Mouse (Mus musculus) forebrain, postnatal 0 days (tissue): Measurements from ENCODE around the gene Cldn15. TPM values are rescaled to one million over a fixed set of nuclear protein-coding genes. Genes with fewer than 3 reads are reported as not detected.

Experiments used
- ATAC-seq: fragments of 200-750 bp; cut with Nextera tagmentation; 2 replicates; pipeline ENCODE4 v1.8.0; 2017; ENCODE audit warnings: mild to moderate bottlenecking, moderate library complexity
- DNase-seq: peaks from one replicate; pipeline ENCODE4 v3.0.0-alpha.2; 2015
- H3K27ac ChIP-seq: fragments of 300-500 bp; sonication (generic); 2 replicates; pipeline ENCODE4 v1.5.1; 2014; ENCODE audit warnings: low read depth, mild to moderate bottlenecking, antibody characterized with exemption, low read length, moderate library complexity, mixed read lengths
- H3K27me3 ChIP-seq: fragments of 300-500 bp; sonication (generic); 2 replicates; pipeline ENCODE4 v1.6.1; 2014; ENCODE audit warnings: mild to moderate bottlenecking, low read length, mixed read lengths; ENCODE audit not compliant: insufficient read depth
- H3K36me3 ChIP-seq: fragments of 300-500 bp; sonication (generic); 2 replicates; pipeline ENCODE4 v1.6.1; 2014; ENCODE audit warnings: mild to moderate bottlenecking, moderate library complexity; ENCODE audit not compliant: insufficient read depth
- H3K4me1 ChIP-seq: fragments of 300-500 bp; sonication (generic); 2 replicates; pipeline ENCODE4 v1.6.1; 2014; ENCODE audit warnings: antibody characterized with exemption; ENCODE audit not compliant: insufficient read depth
- H3K4me2 ChIP-seq: fragments of 300-500 bp; sonication (generic); 2 replicates; pipeline ENCODE4 v1.6.1; 2014; ENCODE audit warnings: low read depth, mild to moderate bottlenecking, moderate library complexity
- H3K4me3 ChIP-seq: fragments of 300-500 bp; sonication (generic); 2 replicates; pipeline ENCODE4 v1.5.1; 2014; ENCODE audit warnings: low read depth, low read length, mixed read lengths
- H3K9ac ChIP-seq: fragments of 300-500 bp; sonication (generic); 2 replicates; pipeline ENCODE4 v1.6.1; 2014; ENCODE audit warnings: mild to moderate bottlenecking
- H3K9me3 ChIP-seq: fragments of 300-500 bp; sonication (generic); 2 replicates; pipeline ENCODE4 v1.6.1; 2016; ENCODE audit warnings: low read length
- CTCF ChIP-seq: sonication (generic); IDR thresholded peaks from 2 replicates; pipeline ENCODE4 v1.5.1; 2016; ENCODE audit warnings: antibody characterized with exemption, control low read depth, low read depth
- WGBS: fragments of 180-500 bp; shearing (Covaris S2); extraction: QIAGEN DNeasy Blood & Tissue Kit; methylation state at CpG from one replicate; pipeline ENCODE4 v1.1.7; 2014; 5-methylcytosine and 5-hydroxymethylcytosine counted together
- polyA plus RNA-seq: library from polyadenylated mRNA; unstranded; fragments of >200 nt; fragmentation: Nextera tagmentation; extraction: Ambion mirVana; gene quantifications from 2 replicates; pipeline ENCODE4 v1.2.1, GENCODE M21; 2015
- total RNA-seq: library from RNA; depleted of rRNA; stranded (reverse); fragments of >200 nt; gene quantifications from 2 replicates; pipeline ENCODE4 v1.2.3, GENCODE M21; 2014; rRNA removed

Gene Cldn15
- total RNA-seq (0.33 and 0.38 TPM in 2 replicates), polyA plus RNA-seq (0.13 and 0.15 TPM in 2 replicates)

DNA sequence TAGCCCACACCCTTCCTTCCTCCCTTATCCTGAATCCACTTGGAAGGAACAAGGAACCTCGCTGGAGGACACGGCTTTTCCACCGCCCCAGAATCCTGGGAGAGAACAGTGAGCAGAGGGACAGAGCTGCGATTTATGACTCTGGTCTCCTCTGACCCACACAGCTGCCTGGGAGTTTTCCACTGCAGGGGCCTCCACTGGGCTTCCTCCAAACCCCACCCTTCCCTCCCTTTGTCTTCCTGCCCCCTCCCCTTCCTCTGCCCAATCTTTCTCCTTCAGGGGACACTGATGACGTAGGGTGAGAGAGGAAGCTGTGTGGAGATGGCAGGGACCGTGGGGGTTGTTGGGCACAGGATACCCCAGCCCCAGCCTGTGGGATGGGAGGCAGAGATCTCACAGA lies at the start of gene Cldn15:
Gene Cldn15 (plus strand): TSS at position 286 of the 400 bp plus-strand sequence.
- 83% methylated on average over 6 of the region's 6 CpGs for WGBS
- TF ChIP-seq CTCF = no peak
- Histone ChIP-seq H3K4me1 (peaks cover 6% of the 10 kb centered on the region; the same call in 1 of the 2 replicates), H3K4me2 (no peak within 1 kb of the TSS), H3K4me3 (no peak within 1 kb of the TSS), H3K36me3 (peaks cover 48% of the 10 kb centered on the region), H3K27ac (no peak within 1 kb of the TSS), H3K9me3 (no peaks in the 10 kb centered on the region), H3K27me3 (no peaks in the 10 kb centered on the region), H3K9ac (no peak within 1 kb of the TSS)
- ATAC-seq (no peak), DNase-seq (no peak)

DNA sequence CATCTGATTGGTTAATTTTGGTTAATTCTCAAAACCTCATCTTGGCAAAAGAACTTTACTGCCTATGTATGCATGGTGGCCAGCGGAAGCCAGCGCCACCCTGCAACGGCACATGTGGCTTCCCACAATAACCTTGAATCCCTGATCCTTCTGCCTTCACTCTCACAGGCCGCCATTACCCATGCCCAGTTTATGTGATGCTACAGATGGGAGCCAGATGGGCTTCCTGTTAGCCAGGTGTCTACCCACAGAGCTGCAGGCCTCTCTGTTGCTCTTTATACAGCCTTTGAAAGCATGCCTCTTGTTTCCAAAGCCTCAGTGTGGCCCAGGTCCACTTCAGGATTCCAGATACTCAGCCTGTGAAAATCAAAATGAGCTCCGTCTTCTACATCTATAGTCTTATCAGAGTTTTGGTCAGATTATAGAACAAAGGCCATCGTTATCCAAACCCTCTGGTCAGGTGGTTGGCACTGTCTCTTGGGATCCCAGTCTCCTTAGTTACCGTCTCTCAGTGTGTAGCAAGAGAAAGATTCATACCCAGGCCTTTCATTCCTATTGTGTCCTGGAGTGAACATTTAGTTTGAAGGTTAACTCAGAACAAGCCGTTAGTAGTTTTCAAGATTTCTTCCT lies 48.7 kb upstream of the Cldn15 start:
- Histone ChIP-seq H3K4me3 (no peak overlapping the region), H3K27me3 (no peaks in the 10 kb centered on the region), H3K9me3 (no peaks in the 10 kb centered on the region), H3K4me2 (no peak overlapping the region), H3K27ac (no peak overlapping the region), H3K36me3 (peaks cover 17% of the 10 kb centered on the region), H3K9ac (no peak overlapping the region), H3K4me1 (peaks cover 4% of the 10 kb centered on the region; the same call in 1 of the 2 replicates)
- no peak for TF ChIP-seq CTCF
- no peak for DNase-seq
- ATAC-seq = no peak
- 93% methylated on average over 8 of the region's 8 CpGs for WGBS

DNA sequence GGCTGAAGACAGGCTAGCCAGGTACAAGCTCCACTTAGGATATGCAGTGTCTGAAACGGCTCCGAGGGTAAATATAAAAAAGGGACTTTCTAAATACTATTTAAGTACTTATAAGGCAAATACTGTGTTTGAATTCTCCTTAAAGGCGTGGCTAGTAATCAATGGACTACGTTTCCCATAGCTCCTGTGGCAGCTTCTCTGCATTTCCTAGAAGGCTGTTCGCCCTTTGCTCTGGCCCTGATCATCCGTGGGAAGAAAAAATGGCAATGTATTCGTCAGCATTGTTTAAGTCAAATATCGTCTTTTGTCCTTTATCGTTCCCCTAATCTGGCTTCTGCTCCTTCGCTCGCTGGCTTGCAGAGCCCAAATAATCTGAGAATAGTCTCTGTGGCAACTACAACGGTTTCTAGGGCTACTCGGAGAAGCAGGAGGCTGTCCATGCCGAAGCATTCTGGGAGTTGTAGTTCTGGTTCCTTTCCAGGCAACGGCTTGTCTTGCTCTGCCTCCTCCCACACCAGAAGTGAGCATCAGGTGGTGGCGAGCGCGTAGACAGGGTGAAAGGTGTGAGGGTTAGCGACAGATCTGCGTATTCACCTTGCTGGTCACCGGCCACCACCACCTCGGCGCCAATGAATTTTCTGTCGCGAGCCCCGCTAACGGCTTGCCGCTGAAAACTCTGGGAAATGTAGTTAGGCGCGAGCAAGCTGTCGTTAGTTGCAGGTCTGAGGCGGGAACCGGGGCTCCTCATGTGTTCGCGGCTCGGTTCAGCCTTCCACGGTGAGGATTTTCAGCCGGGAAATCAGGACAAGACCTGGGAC lies 47.6 kb upstream of the Cldn15 start:
- H3K36me3 ChIP-seq = 0 out of 2 replicates have a peak, but pooled peaks cover 6% of the 10 kb centered on the region
- TF ChIP-seq CTCF = no peak
- peak overlapping the region; percentile 66 for H3K9ac ChIP-seq
- peaks cover 4% of the 10 kb centered on the region; the same call in 1 of the 2 replicates for H3K4me1 ChIP-seq
- peak overlapping the region; percentile 70 for H3K4me2 ChIP-seq
- H3K27ac ChIP-seq = peak overlapping the region; percentile 73
- ATAC-seq (peak; percentile 92), DNase-seq (peak; percentile 93)
- H3K27me3 ChIP-seq = no peaks in the 10 kb centered on the region
- peak overlapping the region; percentile 65 for H3K4me3 ChIP-seq
- no peaks in the 10 kb centered on the region for H3K9me3 ChIP-seq
- 4% methylated on average over 38 of the region's 38 CpGs for WGBS

DNA sequence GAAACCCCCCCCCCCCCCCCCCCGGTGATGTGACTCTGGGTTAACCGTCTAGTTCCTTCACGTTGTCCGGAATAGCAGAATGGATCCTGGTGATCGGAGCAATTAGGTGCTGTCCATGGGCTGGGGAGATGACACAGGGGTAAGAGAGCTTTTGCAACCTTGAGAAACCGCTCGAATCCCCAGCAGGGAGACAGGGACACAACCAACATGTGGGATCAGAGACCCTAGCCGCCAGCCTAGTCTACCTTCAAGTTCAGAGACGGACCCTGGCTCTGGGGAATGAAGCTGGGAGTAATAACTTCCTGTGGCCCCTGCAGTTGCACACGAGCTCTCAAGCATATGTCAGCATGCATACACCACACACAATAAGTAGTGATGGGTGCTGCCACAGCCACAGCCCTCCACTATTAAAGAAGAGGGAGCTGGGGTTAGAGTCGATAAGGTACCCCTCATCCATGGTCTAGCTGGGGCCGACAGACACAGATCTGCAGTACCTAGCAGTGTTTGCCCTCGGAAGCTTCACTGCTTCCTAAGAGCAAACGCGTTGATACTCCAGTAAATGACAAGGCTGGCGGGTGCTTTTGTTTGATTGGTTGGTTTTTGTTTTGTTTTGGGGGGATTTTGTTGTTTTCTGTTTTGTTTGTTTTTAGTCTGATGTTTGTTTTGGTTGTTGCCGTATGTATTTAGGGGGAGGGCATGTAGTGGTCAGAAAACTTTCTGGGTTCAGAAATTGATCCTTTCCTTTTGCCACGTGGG lies 46.7 kb upstream of the Cldn15 start:
- TF ChIP-seq CTCF = no peak
- H3K4me2 ChIP-seq = peak overlapping the region; percentile 70
- H3K9me3 ChIP-seq = no peaks in the 10 kb centered on the region
- WGBS = 18% methylated on average over 18 of the region's 18 CpGs
- peaks cover 4% of the 10 kb centered on the region; the same call in 1 of the 2 replicates for H3K4me1 ChIP-seq
- peak overlapping the region; percentile 66 for H3K9ac ChIP-seq
- H3K27me3 ChIP-seq = no peaks in the 10 kb centered on the region
- H3K36me3 ChIP-seq = 0 out of 2 replicates have a peak, but pooled peaks cover under 1% of the 10 kb centered on the region
- DNase-seq (peak; percentile 24), ATAC-seq (no peak; the same call in 1 of the 2 replicates)
- H3K27ac ChIP-seq = no peak overlapping the region; the same call in 1 of the 2 replicates
- H3K4me3 ChIP-seq = peak overlapping the region; percentile 65

DNA sequence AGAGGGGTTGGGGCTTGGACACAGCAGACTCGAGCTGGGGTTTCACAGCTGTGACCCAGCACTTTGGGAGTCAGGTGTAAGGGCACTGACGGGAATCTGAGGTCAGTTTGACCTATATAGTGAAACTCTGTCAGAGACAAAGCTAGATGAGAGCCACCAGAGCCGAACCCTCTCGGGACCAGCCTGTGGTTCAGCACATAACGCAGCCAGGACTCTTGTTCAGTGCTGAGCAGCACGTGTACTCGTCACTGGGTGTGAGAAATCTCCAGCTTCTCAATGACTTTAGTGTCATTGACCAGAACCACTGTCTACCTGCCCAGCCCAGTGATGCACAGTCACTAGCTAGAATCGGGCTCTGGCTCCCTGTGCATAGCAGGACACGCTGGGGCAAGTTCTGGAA lies 43.6 kb upstream of the Cldn15 start:
- no peak overlapping the region for H3K4me2 ChIP-seq
- H3K36me3 ChIP-seq = 0 out of 2 replicates have a peak, but pooled peaks cover 4% of the 10 kb centered on the region
- H3K9me3 ChIP-seq = no peaks in the 10 kb centered on the region
- H3K4me3 ChIP-seq = no peak overlapping the region
- no peak for TF ChIP-seq CTCF
- no peak overlapping the region for H3K27ac ChIP-seq
- WGBS = 84% methylated on average over 9 of the region's 9 CpGs
- no peak for ATAC-seq
- no peak for DNase-seq
- H3K4me1 ChIP-seq = peaks cover 4% of the 10 kb centered on the region; the same call in 1 of the 2 replicates
- H3K9ac ChIP-seq = no peak overlapping the region
- no peaks in the 10 kb centered on the region for H3K27me3 ChIP-seq

DNA sequence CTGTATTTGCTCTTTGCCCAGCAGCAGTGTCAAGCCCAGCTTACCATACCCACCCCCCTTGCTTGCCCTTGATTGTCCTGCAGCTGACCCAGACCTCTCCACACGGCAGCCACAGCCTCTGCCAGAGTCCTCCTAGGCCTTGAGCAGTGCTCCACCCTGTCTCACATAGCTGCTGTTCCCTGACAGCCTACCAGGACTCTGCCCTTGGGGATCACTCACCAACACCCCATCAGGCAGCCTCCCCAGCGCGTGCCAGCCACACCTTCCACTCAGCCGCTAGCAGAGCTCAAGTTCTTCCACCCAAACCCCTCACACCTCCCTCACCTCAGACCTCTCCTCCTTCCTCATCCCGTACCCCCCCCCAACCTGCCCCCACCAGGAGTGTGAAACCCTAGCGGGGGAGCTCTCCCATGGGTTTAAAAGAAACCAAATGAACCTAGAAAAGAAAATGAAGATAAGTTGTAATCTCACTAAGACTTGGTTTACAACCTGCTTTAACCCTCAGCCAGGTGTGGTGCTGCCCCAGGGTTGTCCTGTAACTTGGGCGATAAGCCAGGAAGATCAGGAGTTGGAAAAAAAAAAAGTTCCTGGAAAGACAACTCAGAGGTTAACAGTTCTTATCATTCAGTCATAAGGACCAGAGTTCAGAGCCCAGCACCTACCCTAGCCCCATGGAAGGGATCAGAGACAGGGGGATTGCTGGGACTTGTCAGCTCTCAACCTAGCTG lies 42.5 kb upstream of the Cldn15 start:
- H3K27ac ChIP-seq = no peak overlapping the region
- no peak for TF ChIP-seq CTCF
- no peak overlapping the region for H3K9ac ChIP-seq
- H3K27me3 ChIP-seq = no peaks in the 10 kb centered on the region
- ATAC-seq (no peak), DNase-seq (no peak)
- 82% methylated on average over 7 of the region's 7 CpGs for WGBS
- peaks cover 4% of the 10 kb centered on the region; the same call in 1 of the 2 replicates for H3K4me1 ChIP-seq
- 0 out of 2 replicates have a peak, but pooled peaks cover 4% of the 10 kb centered on the region for H3K36me3 ChIP-seq
- no peak overlapping the region for H3K4me3 ChIP-seq
- H3K4me2 ChIP-seq = no peak overlapping the region
- no peaks in the 10 kb centered on the region for H3K9me3 ChIP-seq
